Mouse (Mus musculus): ENCODE data around the gene Ets1. TPM values are rescaled to one million over a fixed set of nuclear protein-coding genes. Genes with fewer than 3 reads are reported as not detected.

The Ets1 gene
- polyA plus RNA-seq, 1 experiment = 6.8 TPM

- no peak for TF ChIP-seq POLR2A (IDR thresholded peaks at IDR 0.05; ENCODE audit: borderline replicate concordance, insufficient read depth, low read length)
- no peak for TF ChIP-seq CTCF (IDR thresholded peaks at IDR 0.05; ENCODE audit: borderline replicate concordance, insufficient read depth, low read depth, low read length)
- WGBS = 75% methylated on average over 4 of the region's 4 CpGs
These were observed 75.7 kb downstream of the Ets1 start for GRCm38 (mm10) chr9:32711768-32712167.

GRCm38 (mm10) chr9:32712383-32712910 is 76.4 kb downstream of the Ets1 start:
- 93% methylated on average over 7 of the region's 7 CpGs for WGBS
- Histone ChIP-seq H3K27ac (ENCODE audit: insufficient read depth, low read length) (no peak overlapping the region), H3K27me3 (ENCODE audit: control insufficient read depth, insufficient read depth, low read length) (no peaks in the 10 kb centered on the region), H3K4me1 (ENCODE audit: control insufficient read depth, insufficient read depth, low read length) (peaks cover 5% of the 10 kb centered on the region; the same call in 1 of the 2 replicates), H3K4me3 (replicated peaks; ENCODE audit: insufficient read depth, low read depth, low read length) (no peak overlapping the region)
- no peak for TF ChIP-seq CTCF (IDR thresholded peaks at IDR 0.05; ENCODE audit: borderline replicate concordance, insufficient read depth, low read depth, low read length)
- TF ChIP-seq POLR2A (IDR thresholded peaks at IDR 0.05; ENCODE audit: borderline replicate concordance, insufficient read depth, low read length) = no peak
- DNase-seq = no peak

More at GRCm38 (mm10) chr9:32711768-32712167, 75.7 kb downstream of the Ets1 start:
- Histone ChIP-seq H3K27me3 (ENCODE audit: control insufficient read depth, insufficient read depth, low read length) (no peaks in the 10 kb centered on the region), H3K4me3 (replicated peaks; ENCODE audit: insufficient read depth, low read depth, low read length) (no peak overlapping the region), H3K27ac (ENCODE audit: insufficient read depth, low read length) (no peak overlapping the region), H3K4me1 (ENCODE audit: control insufficient read depth, insufficient read depth, low read length) (peaks cover 5% of the 10 kb centered on the region; the same call in 1 of the 2 replicates)
- DNase-seq = no peak

- Histone ChIP-seq H3K4me1 (ENCODE audit: control insufficient read depth, insufficient read depth, low read length) (peaks cover 9% of the 10 kb centered on the region), H3K4me3 (replicated peaks; ENCODE audit: insufficient read depth, low read depth, low read length) (no peak overlapping the region), H3K27ac (ENCODE audit: insufficient read depth, low read length) (no peak overlapping the region), H3K27me3 (ENCODE audit: control insufficient read depth, insufficient read depth, low read length) (no peaks in the 10 kb centered on the region)
- TF ChIP-seq CTCF (IDR thresholded peaks at IDR 0.05; ENCODE audit: borderline replicate concordance, insufficient read depth, low read depth, low read length) = no peak
- no peak for TF ChIP-seq POLR2A (IDR thresholded peaks at IDR 0.05; ENCODE audit: borderline replicate concordance, insufficient read depth, low read length)
- 97% methylated on average over 1 of the region's 1 CpGs for WGBS
- no peak for DNase-seq
These were observed 77.1 kb downstream of the Ets1 start for GRCm38 (mm10) chr9:32713106-32713505.

- H3K4me3 ChIP-seq (replicated peaks; ENCODE audit: insufficient read depth, low read depth, low read length) = no peak overlapping the region
- H3K27ac ChIP-seq (ENCODE audit: insufficient read depth, low read length) = no peak overlapping the region
- H3K27me3 ChIP-seq (ENCODE audit: control insufficient read depth, insufficient read depth, low read length) = no peaks in the 10 kb centered on the region
- DNase-seq = no peak
- peaks cover 11% of the 10 kb centered on the region for H3K4me1 ChIP-seq (ENCODE audit: control insufficient read depth, insufficient read depth, low read length)
- 88% methylated on average over 4 of the region's 4 CpGs for WGBS
- TF ChIP-seq POLR2A (IDR thresholded peaks at IDR 0.05; ENCODE audit: borderline replicate concordance, insufficient read depth, low read length) (no peak), CTCF (IDR thresholded peaks at IDR 0.05; ENCODE audit: borderline replicate concordance, insufficient read depth, low read depth, low read length) (no peak)
These were observed 77.8 kb downstream of the Ets1 start for GRCm38 (mm10) chr9:32713790-32714189.

GRCm38 (mm10) chr9:32714487-32714886 is 78.5 kb downstream of the Ets1 start:
- Histone ChIP-seq H3K27ac (ENCODE audit: insufficient read depth, low read length) (no peak overlapping the region), H3K4me3 (replicated peaks; ENCODE audit: insufficient read depth, low read depth, low read length) (no peak overlapping the region), H3K27me3 (ENCODE audit: control insufficient read depth, insufficient read depth, low read length) (no peaks in the 10 kb centered on the region), H3K4me1 (ENCODE audit: control insufficient read depth, insufficient read depth, low read length) (peaks cover 11% of the 10 kb centered on the region)
- no peak for DNase-seq
- 93% methylated on average over 7 of the region's 7 CpGs for WGBS
- TF ChIP-seq POLR2A (IDR thresholded peaks at IDR 0.05; ENCODE audit: borderline replicate concordance, insufficient read depth, low read length) (no peak), CTCF (IDR thresholded peaks at IDR 0.05; ENCODE audit: borderline replicate concordance, insufficient read depth, low read depth, low read length) (no peak)

- Histone ChIP-seq H3K27me3 (ENCODE audit: control insufficient read depth, insufficient read depth, low read length) (no peaks in the 10 kb centered on the region), H3K27ac (ENCODE audit: insufficient read depth, low read length) (no peak overlapping the region), H3K4me1 (ENCODE audit: control insufficient read depth, insufficient read depth, low read length) (peaks cover 11% of the 10 kb centered on the region), H3K4me3 (replicated peaks; ENCODE audit: insufficient read depth, low read depth, low read length) (no peak overlapping the region)
- DNase-seq = peak; percentile 64 to 87
- 19% methylated on average over 9 of the region's 9 CpGs for WGBS
- TF ChIP-seq POLR2A (IDR thresholded peaks at IDR 0.05; ENCODE audit: borderline replicate concordance, insufficient read depth, low read length) (no peak), CTCF (IDR thresholded peaks at IDR 0.05; ENCODE audit: borderline replicate concordance, insufficient read depth, low read depth, low read length) (no peak)
These were observed 79.9 kb downstream of the Ets1 start for GRCm38 (mm10) chr9:32715806-32716466.

GRCm38 (mm10) chr9:32717268-32717920 is 81.4 kb downstream of the Ets1 start:
- 55% methylated on average over 12 of the region's 12 CpGs for WGBS
- H3K4me3 ChIP-seq (replicated peaks; ENCODE audit: insufficient read depth, low read depth, low read length) = no peak overlapping the region
- H3K27ac ChIP-seq (ENCODE audit: insufficient read depth, low read length) = no peak overlapping the region
- peaks cover 11% of the 10 kb centered on the region for H3K4me1 ChIP-seq (ENCODE audit: control insufficient read depth, insufficient read depth, low read length)
- no peak for DNase-seq
- TF ChIP-seq CTCF (IDR thresholded peaks at IDR 0.05; ENCODE audit: borderline replicate concordance, insufficient read depth, low read depth, low read length) (no peak), POLR2A (IDR thresholded peaks at IDR 0.05; ENCODE audit: borderline replicate concordance, insufficient read depth, low read length) (no peak)
- H3K27me3 ChIP-seq (ENCODE audit: control insufficient read depth, insufficient read depth, low read length) = no peaks in the 10 kb centered on the region

Measured in cerebellum, adult 2 months (tissue).